Mouse (Mus musculus) bone marrow, adult 2 months (tissue): Measurements from ENCODE around the gene Celf5. TPM values are rescaled to one million over a fixed set of nuclear protein-coding genes. Genes with fewer than 3 reads are reported as not detected.
A peak's percentile ranks its signal among the peaks of the same experiment; 100 is the strongest.

Experiments
- H3K27ac ChIP-seq: fragments of 200-500 bp; 2 replicates; pipeline ENCODE4 v1.5.1; 2012; ENCODE audit warnings: low read depth, mild to moderate bottlenecking, control low read depth, inconsistent platforms, low read length; ENCODE audit not compliant: control insufficient read depth, poor library complexity, insufficient read depth
- H3K4me1 ChIP-seq: fragments of 200-500 bp; 2 replicates; pipeline ENCODE4 v1.6.1; 2011; ENCODE audit warnings: low read length; ENCODE audit not compliant: control insufficient read depth, insufficient read depth
- H3K4me3 ChIP-seq: fragments of 200-500 bp; replicated peaks from 2 replicates; pipeline ENCODE3; 2011; ENCODE audit warnings: mild to moderate bottlenecking, low read depth, low read length, control low read depth; ENCODE audit not compliant: control insufficient read depth
- CTCF ChIP-seq: fragments of 200-500 bp; IDR thresholded peaks from 2 replicates; pipeline ENCODE4 v1.5.1; 2011; ENCODE audit warnings: low read length, control low read depth; ENCODE audit not compliant: control insufficient read depth, insufficient read depth
- POLR2A ChIP-seq: fragments of 200-500 bp; IDR thresholded peaks from 2 replicates; pipeline ENCODE4 v1.6.1; 2011; ENCODE audit warnings: low read depth, mild to moderate bottlenecking, control low read depth, low read length, borderline replicate concordance; ENCODE audit not compliant: control insufficient read depth
- WGBS: fragments of 180-500 bp; shearing (Covaris S2); methylation state at CpG from one replicate; pipeline ENCODE4 v1.1.7; 2018; 5-methylcytosine and 5-hydroxymethylcytosine counted together
- polyA plus RNA-seq: library from polyadenylated mRNA; stranded (reverse); fragments of >200 nt; gene quantifications from 2 replicates; pipeline ENCODE4 v1.2.4, GENCODE M21; 2011; ENCODE audit warnings: low replicate concordance; ENCODE audit not compliant: missing spikeins, insufficient read depth, insufficient read length

Gene Celf5
- polyA plus RNA-seq, 1 experiment = 0.72 TPM

DNA sequence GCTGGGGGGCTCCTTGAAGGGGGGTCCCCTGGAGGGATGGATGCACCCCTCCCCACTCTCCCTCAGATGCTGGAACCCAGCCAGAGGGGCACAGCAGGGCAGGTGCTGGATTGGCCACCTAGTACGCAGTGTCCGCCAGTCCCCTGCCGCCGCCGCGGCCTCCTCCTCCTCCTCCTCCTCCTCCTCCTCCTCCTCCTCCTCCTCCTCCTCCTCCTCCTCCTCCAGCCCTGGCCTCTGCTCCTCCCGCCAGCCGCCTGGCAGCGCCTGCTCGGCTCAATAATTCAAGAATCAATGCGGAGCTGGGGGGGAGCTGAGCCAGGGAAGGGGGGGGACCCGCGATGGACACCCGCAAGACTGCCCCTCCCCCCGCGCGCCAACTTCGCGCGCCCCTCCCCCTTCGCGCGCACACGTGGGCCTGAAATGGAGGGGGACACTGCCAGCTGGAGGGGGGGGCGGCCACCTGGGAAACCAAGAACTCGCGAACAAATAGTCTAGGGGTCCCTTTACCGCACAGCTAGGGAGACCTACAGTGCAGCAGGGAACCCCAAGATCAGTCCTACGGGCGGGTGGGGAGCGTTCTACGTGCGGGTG lies 56.3 kb downstream of the Celf5 start:
- peaks cover 4% of the 10 kb centered on the region; the same call in 1 of the 2 replicates for H3K4me1 ChIP-seq
- WGBS = 1% methylated on average over 29 of the region's 33 CpGs
- peak overlapping the region; percentile 52 for H3K4me3 ChIP-seq
- TF ChIP-seq POLR2A = no peak
- TF ChIP-seq CTCF = no peak
- H3K27ac ChIP-seq = no peak overlapping the region

DNA sequence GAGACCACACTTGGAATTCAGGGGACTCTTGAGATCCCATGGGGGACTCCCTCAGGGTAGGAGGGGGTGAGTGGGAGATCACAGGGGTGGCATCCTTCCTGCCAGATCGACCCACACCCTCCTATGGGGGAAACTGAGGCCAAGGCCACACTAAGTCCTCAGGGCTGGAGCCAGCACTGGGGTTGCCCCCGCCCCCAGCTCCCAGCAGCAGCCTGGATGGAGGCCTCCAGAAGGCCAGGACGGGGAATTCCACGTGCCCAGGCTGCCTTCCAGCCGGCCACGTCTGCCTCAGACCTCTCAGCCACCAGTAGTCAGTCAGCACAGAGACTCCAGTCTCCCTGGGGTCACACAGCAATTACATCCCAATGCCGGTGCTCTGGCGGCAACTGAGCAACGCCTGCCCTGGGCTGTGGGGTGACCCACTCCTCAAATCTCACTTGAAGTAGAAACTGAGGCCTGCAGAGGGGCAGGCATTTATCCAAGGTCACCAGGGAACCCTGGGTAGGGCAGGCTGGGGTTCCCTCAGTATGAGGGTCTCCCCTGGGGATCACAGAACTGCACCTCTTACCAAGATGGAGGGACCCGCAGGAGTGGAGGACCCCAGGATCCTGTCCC lies 57.2 kb downstream of the Celf5 start:
- no peak for TF ChIP-seq CTCF
- TF ChIP-seq POLR2A = no peak
- H3K4me1 ChIP-seq = peaks cover 4% of the 10 kb centered on the region; the same call in 1 of the 2 replicates
- no peak overlapping the region for H3K4me3 ChIP-seq
- 65% methylated on average over 10 of the region's 10 CpGs for WGBS
- no peak overlapping the region for H3K27ac ChIP-seq

DNA sequence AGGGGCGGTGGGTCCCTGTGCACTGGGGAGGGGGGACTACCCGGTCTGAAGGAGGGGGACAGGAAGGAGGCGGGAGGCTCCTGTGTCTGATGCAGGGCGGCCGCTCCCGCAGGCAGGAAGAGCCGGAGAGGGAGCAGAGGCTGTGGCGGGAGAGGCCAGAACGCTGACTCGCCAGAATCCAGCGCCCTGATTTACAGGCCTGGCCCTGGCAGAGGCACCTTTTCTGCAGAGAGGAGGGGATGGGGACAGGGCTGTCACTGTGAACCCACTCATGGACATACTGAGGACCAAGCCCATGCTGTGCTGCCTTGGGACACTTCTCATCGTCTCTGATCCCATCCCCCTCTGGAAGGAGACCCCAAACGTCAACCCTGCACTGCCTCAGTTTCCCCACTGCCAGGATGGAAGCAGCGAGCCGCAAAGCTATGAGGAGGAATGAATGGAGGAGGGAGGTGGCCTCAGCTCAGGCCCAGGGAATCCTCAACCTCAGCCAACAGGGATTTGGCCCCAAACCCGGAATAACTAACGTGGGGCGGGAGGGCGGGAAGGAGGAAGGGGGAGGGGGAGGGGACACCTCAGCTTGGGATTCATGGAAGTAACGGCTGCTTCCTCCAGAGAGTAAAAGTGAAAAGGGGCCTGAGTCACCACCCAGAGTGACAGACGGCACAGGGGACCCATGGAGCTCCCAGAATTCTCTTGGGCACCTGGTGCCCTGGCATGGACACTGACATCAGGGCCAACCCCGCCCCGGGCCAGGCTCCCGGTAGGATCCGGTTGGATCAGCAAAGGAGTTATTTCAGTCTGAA lies 58.1 kb downstream of the Celf5 start:
- Histone ChIP-seq H3K27ac (no peak overlapping the region), H3K4me1 (peaks cover 4% of the 10 kb centered on the region; the same call in 1 of the 2 replicates), H3K4me3 (no peak overlapping the region)
- WGBS = 41% methylated on average over 25 of the region's 25 CpGs
- no peak for TF ChIP-seq POLR2A
- TF ChIP-seq CTCF = no peak

DNA sequence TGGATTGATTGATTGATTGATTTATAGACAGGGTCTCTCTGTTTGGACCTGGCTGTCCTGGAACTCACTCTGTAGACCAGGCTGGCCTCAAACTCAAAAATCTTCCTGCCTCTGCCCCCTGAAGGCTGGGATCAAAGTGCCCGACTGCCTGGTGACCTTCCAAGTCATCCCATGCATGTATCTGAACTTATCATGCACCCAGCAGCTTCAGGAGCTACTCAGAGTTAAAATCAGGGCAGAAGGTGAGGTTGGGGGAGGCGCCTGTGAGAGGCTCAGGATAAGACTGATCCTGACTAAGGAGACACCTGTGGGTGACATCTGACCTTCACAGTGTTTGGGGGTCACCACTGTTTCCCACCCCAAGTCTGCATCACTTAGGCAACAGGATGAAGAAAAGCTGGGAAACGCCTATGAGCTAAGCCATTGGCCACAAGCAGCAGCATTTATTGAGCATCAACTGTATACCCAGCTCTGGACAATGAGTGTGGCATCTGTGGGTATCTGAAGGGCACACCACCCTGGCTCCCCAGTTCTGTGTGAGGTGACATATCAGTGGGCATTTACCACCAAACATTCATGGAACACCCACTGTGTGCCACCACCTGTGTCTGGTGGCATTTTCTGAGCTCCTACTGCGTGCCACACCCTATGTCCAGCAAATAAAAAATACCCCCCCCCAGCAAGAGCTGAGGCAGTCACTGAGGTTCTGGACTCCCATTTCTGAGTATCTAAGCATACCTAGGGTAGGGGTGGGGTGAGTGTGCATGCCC lies 58.8 kb downstream of the Celf5 start:
- no peak for TF ChIP-seq CTCF
- TF ChIP-seq POLR2A = no peak
- H3K4me1 ChIP-seq = no peaks in the 10 kb centered on the region; the same call in 1 of the 2 replicates
- 67% methylated on average over 4 of the region's 4 CpGs for WGBS
- H3K4me3 ChIP-seq = no peak overlapping the region
- no peak overlapping the region for H3K27ac ChIP-seq

DNA sequence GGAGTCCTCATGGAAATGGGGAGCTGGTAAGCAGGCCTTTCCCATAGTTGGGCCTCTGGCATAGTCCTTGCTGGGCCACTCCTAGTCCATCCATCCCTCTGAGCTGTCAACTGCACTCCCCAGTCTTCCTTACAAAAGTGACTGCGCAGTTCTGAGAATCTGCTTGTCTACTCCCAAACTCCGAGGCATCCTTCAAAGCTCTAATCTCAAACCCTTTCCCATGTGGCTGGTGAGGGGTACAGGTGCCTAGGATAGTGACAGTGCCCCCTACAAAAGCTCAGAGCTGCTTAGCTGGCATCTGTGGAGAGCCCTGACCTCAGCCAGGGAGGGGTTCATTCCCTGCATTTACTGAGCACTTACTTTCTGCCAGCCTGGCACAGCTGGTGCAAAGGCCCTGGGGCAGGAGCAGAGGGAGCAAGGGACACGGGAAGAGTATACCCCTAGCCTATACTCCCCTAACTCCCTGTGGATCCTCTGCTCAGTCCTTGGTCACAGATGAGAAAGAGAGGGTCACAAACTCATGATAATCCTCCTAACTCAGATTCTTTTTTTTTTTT lies 59.8 kb downstream of the Celf5 start:
- no peak for TF ChIP-seq POLR2A

DNA sequence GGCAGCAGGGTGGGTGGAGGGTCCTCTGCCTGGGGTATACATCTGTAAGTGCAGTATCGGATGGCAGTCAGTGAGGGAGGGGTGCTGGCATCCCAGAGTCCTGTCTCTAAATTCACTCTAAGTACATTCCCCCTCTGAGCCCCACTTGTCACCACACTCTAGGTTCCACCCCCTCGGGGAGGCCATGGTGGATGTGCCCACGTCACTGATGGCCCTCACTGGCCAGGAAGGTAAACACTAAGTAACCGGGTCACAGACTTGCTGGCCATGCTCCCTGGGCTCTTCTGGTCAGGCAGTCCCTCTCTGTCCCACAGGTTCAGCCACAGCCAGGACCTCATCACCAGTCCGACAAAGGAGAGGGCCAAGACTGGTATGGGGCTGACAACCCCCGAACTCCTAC lies 60.3 kb downstream of the Celf5 start:
- Histone ChIP-seq H3K4me1 (no peaks in the 10 kb centered on the region; the same call in 1 of the 2 replicates), H3K4me3 (no peak overlapping the region), H3K27ac (no peak overlapping the region)
- 79% methylated on average over 6 of the region's 6 CpGs for WGBS
- TF ChIP-seq POLR2A (no peak), CTCF (no peak)

More for the DNA sequence above, 59.8 kb downstream of the Celf5 start:
- H3K4me1 ChIP-seq = no peaks in the 10 kb centered on the region; the same call in 1 of the 2 replicates
- H3K27ac ChIP-seq = no peak overlapping the region
- 85% methylated on average over 3 of the region's 3 CpGs for WGBS
- no peak overlapping the region for H3K4me3 ChIP-seq

DNA sequence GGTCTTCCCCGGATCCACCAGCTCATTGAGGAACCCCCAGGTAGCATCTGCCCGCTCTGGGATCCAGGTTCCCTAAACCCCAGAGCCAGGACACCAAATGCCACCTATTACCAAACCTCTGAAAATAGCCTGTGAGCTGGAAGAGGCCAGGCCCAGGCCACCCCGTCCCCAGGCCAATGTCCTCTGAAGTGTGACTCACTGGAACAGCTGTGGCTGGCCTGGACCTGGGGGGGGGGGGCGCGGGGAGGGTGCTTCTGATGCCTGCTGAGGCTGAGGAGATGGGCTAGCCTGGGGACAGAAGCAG lies 60.8 kb downstream of the Celf5 start:
- H3K27ac ChIP-seq = no peak overlapping the region
- no peaks in the 10 kb centered on the region; the same call in 1 of the 2 replicates for H3K4me1 ChIP-seq
- TF ChIP-seq POLR2A (no peak), CTCF (no peak)
- 78% methylated on average over 5 of the region's 5 CpGs for WGBS
- no peak overlapping the region for H3K4me3 ChIP-seq
